Mouse (Mus musculus) neural tube, embryonic 15.5 days (tissue): ENCODE measurements around the gene Mrpl40. TPM values are rescaled to one million over a fixed set of nuclear protein-coding genes. Genes with fewer than 3 reads are reported as not detected.

ENCODE experiments used
- ATAC-seq: fragments of 200-750 bp; cut with Nextera tagmentation; 2 replicates; pipeline ENCODE4 v1.8.0; 2017; ENCODE audit warnings: mild to moderate bottlenecking, moderate TSS enrichment, moderate library complexity; ENCODE audit not compliant: low FRiP score
- H3K27ac ChIP-seq: fragments of 300-500 bp; sonication (generic); replicated peaks from 2 replicates; pipeline ENCODE4 v1.5.1; 2015; ENCODE audit warnings: mild to moderate bottlenecking, inconsistent platforms
- H3K27me3 ChIP-seq: fragments of 300-500 bp; sonication (generic); replicated peaks from 2 replicates; pipeline ENCODE4 v1.6.1; 2015; ENCODE audit warnings: inconsistent platforms
- H3K36me3 ChIP-seq: fragments of 300-500 bp; sonication (generic); 2 replicates; pipeline ENCODE4 v1.6.1; 2015; ENCODE audit warnings: inconsistent platforms
- H3K4me1 ChIP-seq: fragments of 300-500 bp; sonication (generic); 2 replicates; pipeline ENCODE4 v1.6.1; 2015; ENCODE audit warnings: inconsistent platforms
- H3K4me2 ChIP-seq: fragments of 300-500 bp; sonication (generic); 2 replicates; pipeline ENCODE4 v1.6.1; 2015; ENCODE audit warnings: inconsistent platforms, mild to moderate bottlenecking, moderate library complexity
- H3K4me3 ChIP-seq: fragments of 300-500 bp; sonication (generic); replicated peaks from 2 replicates; pipeline ENCODE4 v1.5.1; 2015; ENCODE audit warnings: mild to moderate bottlenecking, inconsistent platforms
- H3K9ac ChIP-seq: fragments of 300-500 bp; sonication (generic); replicated peaks from 2 replicates; pipeline ENCODE4 v1.6.1; 2015; ENCODE audit warnings: mild to moderate bottlenecking, inconsistent platforms
- H3K9me3 ChIP-seq: fragments of 300-500 bp; sonication (generic); replicated peaks from 2 replicates; pipeline ENCODE4 v1.6.1; 2016; ENCODE audit warnings: inconsistent platforms
- WGBS: fragments of 180-500 bp; shearing (Covaris S2); methylation state at CpG from one replicate; pipeline ENCODE4 v1.1.7; 2015; ENCODE audit warnings: mixed read lengths; 5-methylcytosine and 5-hydroxymethylcytosine counted together
- polyA plus RNA-seq: library from polyadenylated mRNA; unstranded; fragments of >200 nt; fragmentation: Nextera tagmentation; extraction: Ambion mirVana; gene quantifications from 2 replicates; pipeline ENCODE4 v1.2.1, GENCODE M21; 2015

The Mrpl40 gene
- 86.3 and 94.9 TPM in 2 replicates for polyA plus RNA-seq

GRCm38 (mm10) chr16:18876442-18877308 lies at the start of gene Mrpl40, which contains the start of gene Hira:
Gene Mrpl40, minus strand, starts transcription at chr16:18876862.
Gene Hira, plus strand, starts transcription at chr16:18877037.
- Histone ChIP-seq H3K27ac (peak within 1 kb of the TSS; percentile 98), H3K9ac (peak within 1 kb of the TSS; percentile 94), H3K4me1 (peaks cover 43% of the 10 kb centered on the region), H3K9me3 (no peaks in the 10 kb centered on the region), H3K4me2 (peak within 1 kb of the TSS; percentile 80), H3K27me3 (no peaks in the 10 kb centered on the region), H3K36me3 (peaks cover 31% of the 10 kb centered on the region), H3K4me3 (peak within 1 kb of the TSS; percentile 98)
- WGBS = under 1% methylated on average over 89 of the region's 93 CpGs
- peak; percentile 93 for ATAC-seq

GRCm38 (mm10) chr16:18921771-18922170 lies 45.1 kb upstream of the Mrpl40 start:
- WGBS = 97% methylated on average over 2 of the region's 2 CpGs
- no peak overlapping the region for H3K4me2 ChIP-seq
- H3K36me3 ChIP-seq = peaks cover 85% of the 10 kb centered on the region
- H3K27ac ChIP-seq = no peak overlapping the region
- no peak overlapping the region for H3K9ac ChIP-seq
- no peak overlapping the region for H3K4me3 ChIP-seq
- no peak for ATAC-seq
- H3K4me1 ChIP-seq = no peaks in the 10 kb centered on the region
- no peaks in the 10 kb centered on the region for H3K27me3 ChIP-seq
- no peaks in the 10 kb centered on the region for H3K9me3 ChIP-seq

GRCm38 (mm10) chr16:18916064-18916463 lies 39.4 kb upstream of the Mrpl40 start:
- Histone ChIP-seq H3K27me3 (no peaks in the 10 kb centered on the region), H3K36me3 (peaks cover 69% of the 10 kb centered on the region), H3K4me2 (no peak overlapping the region), H3K4me3 (no peak overlapping the region), H3K4me1 (no peaks in the 10 kb centered on the region), H3K9ac (no peak overlapping the region), H3K9me3 (no peaks in the 10 kb centered on the region), H3K27ac (no peak overlapping the region)
- WGBS = 95% methylated on average over 4 of the region's 4 CpGs
- no peak for ATAC-seq

GRCm38 (mm10) chr16:18905648-18906047 lies 29.0 kb upstream of the Mrpl40 start:
- Histone ChIP-seq H3K4me1 (no peaks in the 10 kb centered on the region), H3K9me3 (no peaks in the 10 kb centered on the region), H3K36me3 (peaks cover 60% of the 10 kb centered on the region), H3K4me2 (no peak overlapping the region), H3K27ac (no peak overlapping the region), H3K4me3 (no peak overlapping the region), H3K9ac (no peak overlapping the region), H3K27me3 (no peaks in the 10 kb centered on the region)
- no peak for ATAC-seq
- 94% methylated on average over 1 of the region's 1 CpGs for WGBS

DNA sequence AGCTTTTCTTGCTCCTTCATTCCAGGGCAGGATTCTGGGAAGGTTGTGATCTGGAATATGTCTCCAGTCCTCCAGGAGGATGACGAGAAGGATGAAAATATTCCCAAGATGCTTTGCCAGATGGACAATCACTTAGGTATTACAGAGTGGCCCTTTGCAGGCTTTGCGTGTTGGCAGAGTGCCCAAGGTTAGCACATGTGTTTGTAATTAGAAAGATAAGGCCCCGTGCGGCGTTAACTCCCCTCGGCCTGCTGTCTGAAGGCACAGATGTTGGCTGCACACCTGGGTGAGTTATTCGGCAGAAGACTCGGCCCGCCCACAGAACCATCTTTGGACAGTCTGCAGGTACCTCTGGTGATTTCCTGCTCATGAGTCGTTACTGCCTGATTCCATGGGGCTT lies 19.8 kb upstream of the Mrpl40 start:
- no peak overlapping the region for H3K27ac ChIP-seq
- no peak for ATAC-seq
- no peaks in the 10 kb centered on the region for H3K4me1 ChIP-seq
- no peaks in the 10 kb centered on the region for H3K9me3 ChIP-seq
- no peak overlapping the region for H3K4me2 ChIP-seq
- 79% methylated on average over 10 of the region's 10 CpGs for WGBS
- H3K36me3 ChIP-seq = peaks cover 39% of the 10 kb centered on the region
- H3K27me3 ChIP-seq = no peaks in the 10 kb centered on the region
- no peak overlapping the region for H3K4me3 ChIP-seq
- H3K9ac ChIP-seq = no peak overlapping the region

- Histone ChIP-seq H3K27me3 (no peaks in the 10 kb centered on the region), H3K4me1 (no peaks in the 10 kb centered on the region), H3K4me3 (no peak overlapping the region), H3K4me2 (no peak overlapping the region), H3K9ac (no peak overlapping the region), H3K9me3 (no peaks in the 10 kb centered on the region), H3K36me3 (peaks cover 32% of the 10 kb centered on the region), H3K27ac (no peak overlapping the region)
- WGBS = 89% methylated on average over 3 of the region's 3 CpGs
- ATAC-seq = no peak
These were observed 18.6 kb upstream of the Mrpl40 start for GRCm38 (mm10) chr16:18895249-18895648.

GRCm38 (mm10) chr16:18893840-18894372 lies 17.2 kb upstream of the Mrpl40 start:
- Histone ChIP-seq H3K36me3 (peaks cover 25% of the 10 kb centered on the region), H3K27ac (no peak overlapping the region)
- ATAC-seq = no peak

GRCm38 (mm10) chr16:18884044-18884443 lies 7.4 kb upstream of the Mrpl40 start:
- H3K9ac ChIP-seq = no peak overlapping the region
- no peaks in the 10 kb centered on the region; the same call in 1 of the 2 replicates for H3K36me3 ChIP-seq
- no peak overlapping the region for H3K27ac ChIP-seq
- H3K27me3 ChIP-seq = no peaks in the 10 kb centered on the region
- ATAC-seq = no peak
- H3K4me1 ChIP-seq = peaks cover 27% of the 10 kb centered on the region
- H3K9me3 ChIP-seq = no peaks in the 10 kb centered on the region
- no peak overlapping the region for H3K4me2 ChIP-seq
- no peak overlapping the region for H3K4me3 ChIP-seq

More at GRCm38 (mm10) chr16:18893840-18894372, 17.2 kb upstream of the Mrpl40 start:
- no peaks in the 10 kb centered on the region for H3K9me3 ChIP-seq
- H3K9ac ChIP-seq = no peak overlapping the region
- H3K27me3 ChIP-seq = no peaks in the 10 kb centered on the region
- WGBS = 85% methylated on average over 4 of the region's 4 CpGs
- no peak overlapping the region for H3K4me3 ChIP-seq
- H3K4me2 ChIP-seq = no peak overlapping the region
- H3K4me1 ChIP-seq = no peaks in the 10 kb centered on the region

- H3K4me1 ChIP-seq = peaks cover 45% of the 10 kb centered on the region
- WGBS = 27% methylated on average over 20 of the region's 20 CpGs
- H3K4me3 ChIP-seq = peak overlapping the region; percentile 98
- no peak for ATAC-seq
- peak overlapping the region; percentile 94 for H3K9ac ChIP-seq
- H3K27me3 ChIP-seq = no peaks in the 10 kb centered on the region
- peak overlapping the region; percentile 80 for H3K4me2 ChIP-seq
- peaks cover 15% of the 10 kb centered on the region for H3K36me3 ChIP-seq
- no peaks in the 10 kb centered on the region for H3K9me3 ChIP-seq
- H3K27ac ChIP-seq = peak overlapping the region; percentile 98
These were observed 1.5 kb upstream of the Mrpl40 start for GRCm38 (mm10) chr16:18878091-18878720.

DNA sequence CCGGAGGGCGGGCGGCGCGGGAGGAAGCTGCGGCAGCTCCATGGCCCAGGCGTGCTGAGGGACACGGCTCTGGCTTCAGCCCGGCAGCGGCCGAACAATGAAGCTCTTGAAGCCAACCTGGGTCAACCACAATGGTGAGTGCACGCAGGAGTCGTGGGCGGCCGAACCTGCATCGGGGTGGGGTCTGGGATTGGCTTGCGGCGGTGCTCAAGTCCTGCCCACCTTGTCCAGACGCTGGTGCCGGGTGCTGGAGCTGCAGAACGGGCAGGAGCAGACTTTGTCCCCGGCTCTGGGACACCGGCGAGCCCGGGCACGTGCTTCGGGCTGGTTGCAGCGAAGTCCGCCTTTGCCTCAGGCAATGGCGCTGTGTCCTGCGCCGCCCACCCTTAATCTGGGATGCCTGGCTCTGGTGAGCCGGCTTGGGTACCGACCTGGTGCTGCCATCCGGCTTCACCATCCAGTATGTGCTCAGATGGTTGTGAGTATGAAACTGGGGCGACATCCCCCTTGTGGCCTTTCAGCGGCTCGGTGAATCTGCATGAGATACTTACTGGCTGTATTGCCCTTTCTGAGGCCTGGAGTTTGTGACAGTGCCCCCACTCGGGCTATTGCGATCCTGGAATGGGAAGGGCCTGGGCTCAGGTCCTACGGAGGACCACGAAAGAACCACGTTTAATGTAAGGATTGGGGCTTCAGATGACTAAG lies 876 bp upstream of the Mrpl40 start:
- peaks cover 45% of the 10 kb centered on the region for H3K4me1 ChIP-seq
- peak overlapping the region; percentile 80 for H3K4me2 ChIP-seq
- WGBS = under 1% methylated on average over 38 of the region's 43 CpGs
- H3K9ac ChIP-seq = peak overlapping the region; percentile 94
- peak overlapping the region; percentile 98 for H3K4me3 ChIP-seq
- H3K27ac ChIP-seq = peak overlapping the region; percentile 98
- ATAC-seq = peak; percentile 37
- H3K36me3 ChIP-seq = peaks cover 22% of the 10 kb centered on the region
- no peaks in the 10 kb centered on the region for H3K27me3 ChIP-seq
- H3K9me3 ChIP-seq = no peaks in the 10 kb centered on the region

GRCm38 (mm10) chr16:18876091-18876441 lies 596 bp downstream of the Mrpl40 start:
- H3K27me3 ChIP-seq = no peaks in the 10 kb centered on the region
- peak overlapping the region; percentile 80 for H3K4me2 ChIP-seq
- H3K27ac ChIP-seq = peak overlapping the region; percentile 98
- H3K9ac ChIP-seq = peak overlapping the region; percentile 94
- WGBS = 1% methylated on average over 17 of the region's 17 CpGs
- no peaks in the 10 kb centered on the region for H3K9me3 ChIP-seq
- H3K4me3 ChIP-seq = peak overlapping the region; percentile 98
- peaks cover 37% of the 10 kb centered on the region for H3K36me3 ChIP-seq
- peaks cover 39% of the 10 kb centered on the region for H3K4me1 ChIP-seq
- no peak for ATAC-seq
